Mouse (Mus musculus): ENCODE measurements around the gene Clec1b. TPM values are rescaled to one million over a fixed set of nuclear protein-coding genes. Genes with fewer than 3 reads are reported as not detected.

Clec1b gene
- total and polyA plus RNA-seq, 2 experiments from 2014 or later = 2.5 TPM; not detected in 1

DNA sequence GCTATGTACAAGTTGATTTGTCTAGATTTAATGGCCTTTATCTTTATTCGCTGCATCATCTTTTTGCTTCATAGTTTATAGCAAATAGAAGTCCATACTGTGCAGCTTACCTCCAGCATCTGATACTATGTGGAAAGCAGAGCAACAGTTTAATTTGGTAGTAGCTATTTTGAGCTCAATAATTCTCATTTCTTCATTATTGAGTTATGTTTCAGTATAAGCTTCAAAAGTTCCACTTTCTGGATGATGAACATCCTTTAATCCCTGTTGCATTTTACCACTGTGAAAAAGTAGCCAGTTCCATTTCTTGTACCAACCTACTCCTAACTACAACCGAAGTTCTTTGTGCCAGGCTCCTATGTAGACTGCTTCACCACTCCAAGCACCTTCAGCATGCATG is 11.5 kb downstream of the Clec1b start, which contains the start of gene Clec9a:
TSS of gene Clec9a (plus strand) at position 301 of the 400 bp plus-strand sequence.
- 83% methylated on average over 2 of the region's 2 CpGs for WGBS
- DNase-seq (ENCODE audit: low spot score) (no peak), ATAC-seq (ENCODE audit: insufficient read depth, low read depth) (no peak)
- TF ChIP-seq CTCF (IDR thresholded peaks at IDR 0.05; ENCODE audit: low read depth) (no peak), EP300 (IDR thresholded peaks at IDR 0.05; ENCODE audit: low read depth) (no peak)
- no peaks in the 10 kb centered on the region for H3K36me3 ChIP-seq (replicated peaks; ENCODE audit: control insufficient read depth, insufficient read depth, low read length)
- H3K4me1 ChIP-seq (ENCODE audit: control insufficient read depth, insufficient read depth) = peaks cover 5% of the 10 kb centered on the region; the same call in 1 of the 2 replicates
- no peak within 1 kb of the TSS for H3K9ac ChIP-seq (replicated peaks; ENCODE audit: low read depth, low read length)
- no peak within 1 kb of the TSS for H3K4me2 ChIP-seq (ENCODE audit: low read depth, low read length)
- peak within 1 kb of the TSS; percentile 55; the same call in 1 of the 2 replicates for H3K27ac ChIP-seq (ENCODE audit: low read depth)
- no peaks in the 10 kb centered on the region for H3K9me3 ChIP-seq (replicated peaks; ENCODE audit: control insufficient read depth, low read length)
- H3K27me3 ChIP-seq (ENCODE audit: control insufficient read depth, insufficient read depth, low read length) = no peaks in the 10 kb centered on the region
- H3K4me3 ChIP-seq (ENCODE audit: low read depth, low read length) = no peak within 1 kb of the TSS

GRCm38 (mm10) chr6:129414177-129414576 is 17.1 kb downstream of the Clec1b start:
- Histone ChIP-seq H3K4me2 (ENCODE audit: low read depth, low read length) (no peak overlapping the region), H3K9ac (replicated peaks; ENCODE audit: low read depth, low read length) (no peak overlapping the region), H3K9me3 (replicated peaks; ENCODE audit: control insufficient read depth, low read length) (no peaks in the 10 kb centered on the region), H3K27me3 (ENCODE audit: control insufficient read depth, insufficient read depth, low read length) (no peaks in the 10 kb centered on the region), H3K4me1 (ENCODE audit: control insufficient read depth, insufficient read depth) (no peaks in the 10 kb centered on the region), H3K4me3 (ENCODE audit: low read depth, low read length) (no peak overlapping the region), H3K36me3 (replicated peaks; ENCODE audit: control insufficient read depth, insufficient read depth, low read length) (no peaks in the 10 kb centered on the region), H3K27ac (ENCODE audit: low read depth) (no peak overlapping the region)
- ATAC-seq (ENCODE audit: insufficient read depth, low read depth) = no peak
- 84% methylated on average over 1 of the region's 1 CpGs for WGBS
- TF ChIP-seq CTCF (IDR thresholded peaks at IDR 0.05; ENCODE audit: low read depth) (no peak), EP300 (IDR thresholded peaks at IDR 0.05; ENCODE audit: low read depth) (no peak)
- DNase-seq (ENCODE audit: low spot score) = no peak

GRCm38 (mm10) chr6:129422311-129422710 is 25.2 kb downstream of the Clec1b start:
- H3K9me3 ChIP-seq (replicated peaks; ENCODE audit: control insufficient read depth, low read length) = no peaks in the 10 kb centered on the region
- 81% methylated on average over 3 of the region's 3 CpGs for WGBS
- ATAC-seq (ENCODE audit: insufficient read depth, low read depth) = no peak
- H3K36me3 ChIP-seq (replicated peaks; ENCODE audit: control insufficient read depth, insufficient read depth, low read length) = no peaks in the 10 kb centered on the region
- no peak overlapping the region for H3K4me2 ChIP-seq (ENCODE audit: low read depth, low read length)
- no peak overlapping the region for H3K9ac ChIP-seq (replicated peaks; ENCODE audit: low read depth, low read length)
- no peak for DNase-seq (ENCODE audit: low spot score)
- no peak overlapping the region for H3K4me3 ChIP-seq (ENCODE audit: low read depth, low read length)
- no peak overlapping the region for H3K27ac ChIP-seq (ENCODE audit: low read depth)
- no peaks in the 10 kb centered on the region for H3K27me3 ChIP-seq (ENCODE audit: control insufficient read depth, insufficient read depth, low read length)
- no peak for TF ChIP-seq CTCF (IDR thresholded peaks at IDR 0.05; ENCODE audit: low read depth)
- peaks cover 8% of the 10 kb centered on the region for H3K4me1 ChIP-seq (ENCODE audit: control insufficient read depth, insufficient read depth)

DNA sequence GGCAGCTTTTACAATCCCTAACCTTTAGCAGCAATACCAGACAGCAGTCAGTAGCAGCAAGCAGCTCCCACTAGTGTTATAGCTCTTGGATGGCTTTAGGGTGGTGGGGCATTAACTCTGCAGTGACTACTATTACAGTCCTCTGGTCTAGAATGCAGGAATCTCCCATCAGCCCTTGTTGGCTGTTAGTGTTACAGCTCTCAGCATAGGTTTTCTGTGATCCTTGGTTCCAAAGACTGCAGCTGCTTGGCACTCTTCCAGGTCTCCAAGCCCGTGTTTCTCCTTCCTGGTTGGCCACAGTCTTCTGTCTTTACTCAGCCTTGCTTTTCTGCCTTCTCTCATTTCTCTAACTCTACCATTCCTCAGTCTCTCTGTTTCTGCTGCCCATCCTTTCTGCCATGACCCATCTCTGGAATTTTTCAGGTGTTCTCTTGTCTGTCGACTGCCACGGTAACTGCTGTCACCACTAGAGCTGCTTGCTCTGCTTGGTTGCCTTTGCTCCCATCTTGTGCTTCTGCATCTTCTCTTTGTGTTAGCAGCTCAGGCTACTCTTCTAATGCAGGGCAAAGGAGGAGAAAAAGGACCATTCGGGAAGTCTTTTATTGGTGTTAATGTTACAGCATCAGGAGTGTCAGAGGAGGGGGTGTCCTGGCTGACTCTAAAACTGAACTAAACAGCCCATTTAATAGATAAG is 26.1 kb downstream of the Clec1b start:
- 0 out of 2 replicates have a peak, but pooled peaks have one; percentile 13 for ATAC-seq (ENCODE audit: insufficient read depth, low read depth)
- Histone ChIP-seq H3K27ac (ENCODE audit: low read depth) (peak overlapping the region; percentile 43), H3K9ac (replicated peaks; ENCODE audit: low read depth, low read length) (no peak overlapping the region), H3K27me3 (ENCODE audit: control insufficient read depth, insufficient read depth, low read length) (no peaks in the 10 kb centered on the region), H3K36me3 (replicated peaks; ENCODE audit: control insufficient read depth, insufficient read depth, low read length) (no peaks in the 10 kb centered on the region), H3K4me3 (ENCODE audit: low read depth, low read length) (no peak overlapping the region), H3K4me2 (ENCODE audit: low read depth, low read length) (peak overlapping the region; percentile 13; the same call in 1 of the 2 replicates), H3K4me1 (ENCODE audit: control insufficient read depth, insufficient read depth) (peaks cover 8% of the 10 kb centered on the region), H3K9me3 (replicated peaks; ENCODE audit: control insufficient read depth, low read length) (no peaks in the 10 kb centered on the region)
- 39% methylated on average over 4 of the region's 4 CpGs for WGBS
- DNase-seq (ENCODE audit: low spot score) = no peak
- TF ChIP-seq CTCF (IDR thresholded peaks at IDR 0.05; ENCODE audit: low read depth) (no peak), EP300 (IDR thresholded peaks at IDR 0.05; ENCODE audit: low read depth) (no peak)

DNA sequence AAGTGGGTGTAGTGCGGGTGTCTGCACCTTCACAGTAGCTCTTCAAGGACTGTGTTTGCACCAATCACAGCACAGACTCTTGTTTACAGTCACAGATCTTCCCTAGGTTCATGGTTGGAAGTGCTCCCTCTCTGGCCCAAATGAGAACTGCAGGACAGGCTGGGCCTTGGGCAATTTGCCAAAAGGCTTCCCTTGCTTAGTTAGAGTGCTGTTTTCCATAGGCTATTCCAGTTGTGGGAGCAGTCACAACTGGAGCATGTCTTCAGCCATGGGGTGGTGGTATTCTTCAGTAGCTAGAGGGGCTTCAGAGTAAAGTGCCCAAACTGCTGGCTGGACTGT is 26.6 kb downstream of the Clec1b start:
- 0% methylated on average over 1 of the region's 1 CpGs for WGBS
- Histone ChIP-seq H3K9ac (replicated peaks; ENCODE audit: low read depth, low read length) (no peak overlapping the region), H3K27ac (ENCODE audit: low read depth) (peak overlapping the region; percentile 43), H3K4me1 (ENCODE audit: control insufficient read depth, insufficient read depth) (peaks cover 8% of the 10 kb centered on the region), H3K36me3 (replicated peaks; ENCODE audit: control insufficient read depth, insufficient read depth, low read length) (no peaks in the 10 kb centered on the region), H3K27me3 (ENCODE audit: control insufficient read depth, insufficient read depth, low read length) (no peaks in the 10 kb centered on the region), H3K9me3 (replicated peaks; ENCODE audit: control insufficient read depth, low read length) (no peaks in the 10 kb centered on the region), H3K4me3 (ENCODE audit: low read depth, low read length) (no peak overlapping the region), H3K4me2 (ENCODE audit: low read depth, low read length) (peak overlapping the region; percentile 13; the same call in 1 of the 2 replicates)
- peak; percentile 77 for ATAC-seq (ENCODE audit: insufficient read depth, low read depth)
- TF ChIP-seq EP300 (IDR thresholded peaks at IDR 0.05; ENCODE audit: low read depth) (no peak), CTCF (IDR thresholded peaks at IDR 0.05; ENCODE audit: low read depth) (peak; percentile 95)
- DNase-seq (ENCODE audit: low spot score) = peak; percentile 69

GRCm38 (mm10) chr6:129425217-129425616 is 28.1 kb downstream of the Clec1b start:
- Histone ChIP-seq H3K36me3 (replicated peaks; ENCODE audit: control insufficient read depth, insufficient read depth, low read length) (no peaks in the 10 kb centered on the region), H3K4me1 (ENCODE audit: control insufficient read depth, insufficient read depth) (peaks cover 8% of the 10 kb centered on the region), H3K27ac (ENCODE audit: low read depth) (peak overlapping the region; percentile 82), H3K9me3 (replicated peaks; ENCODE audit: control insufficient read depth, low read length) (no peaks in the 10 kb centered on the region), H3K9ac (replicated peaks; ENCODE audit: low read depth, low read length) (no peak overlapping the region), H3K4me2 (ENCODE audit: low read depth, low read length) (no peak overlapping the region), H3K4me3 (ENCODE audit: low read depth, low read length) (no peak overlapping the region), H3K27me3 (ENCODE audit: control insufficient read depth, insufficient read depth, low read length) (no peaks in the 10 kb centered on the region)
- TF ChIP-seq EP300 (IDR thresholded peaks at IDR 0.05; ENCODE audit: low read depth) (no peak), CTCF (IDR thresholded peaks at IDR 0.05; ENCODE audit: low read depth) (no peak)
- ATAC-seq (ENCODE audit: insufficient read depth, low read depth) (peak; percentile 40), DNase-seq (ENCODE audit: low spot score) (no peak)
- WGBS = 54% methylated on average over 5 of the region's 5 CpGs
